Comparison of ENCODE assay signal across 22 mouse cellular contexts in the genomic region with DNA sequence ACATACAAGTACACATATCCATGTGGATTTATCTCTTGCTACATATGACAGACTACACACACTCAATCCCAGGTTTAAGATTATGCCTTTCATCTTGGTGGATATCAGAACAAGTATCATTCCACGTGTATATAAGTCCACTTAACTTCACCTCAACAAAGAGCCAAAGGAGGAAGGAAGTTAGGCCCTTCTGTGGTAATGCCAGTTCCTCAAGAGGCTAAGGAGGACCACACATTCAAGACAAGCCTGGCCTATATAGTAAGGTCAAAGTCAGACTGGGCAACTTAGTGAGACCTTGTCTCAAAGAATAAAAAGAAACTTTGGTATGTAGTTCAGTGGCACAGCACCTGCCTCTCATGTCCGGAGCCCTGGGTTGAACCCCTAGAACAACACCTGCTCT.
"Had no signal": no experiment of that assay in that cellular context is flagged by ENCODE, and none has a peak within 500 bp of the region (broad histone marks: within the 10 kb centered on the region; RNA-seq: fewer than 3 reads in every experiment).

No protein-coding gene starts in this region.

- H3K4me1 ChIP-seq: limb, embryonic 12.5 days; liver, embryonic 12.5 days; liver, embryonic 15.5 days; midbrain, embryonic 12.5 days; midbrain, embryonic 15.5 days; neural tube, embryonic 12.5 days had no signal

- DNase-seq: kidney, adult 2 months; kidney, postnatal 36 days; layer of hippocampus, postnatal 36 days; left cerebral cortex, postnatal 4 days; lung, adult 2 months; retina, postnatal 1 day; right cerebral cortex, postnatal 25 days; spleen, adult 18-20 months; thymus, adult 18-20 months; thymus, postnatal 4 days had no signal

- H3K27ac ChIP-seq: kidney, postnatal 0 days; left cerebral cortex, adult 2 months; limb, embryonic 12.5 days; limb, embryonic 15.5 days; liver, embryonic 12.5 days; liver, embryonic 15.5 days; midbrain, embryonic 12.5 days; midbrain, embryonic 15.5 days; neural tube, embryonic 12.5 days; neural tube, embryonic 15.5 days had no signal

- ATAC-seq: intestine, postnatal 0 days; liver, embryonic 12.5 days; lung, postnatal 0 days; midbrain, embryonic 15.5 days had no signal

- H3K36me3 ChIP-seq: limb, embryonic 12.5 days; limb, embryonic 15.5 days; liver, embryonic 12.5 days; liver, embryonic 15.5 days; midbrain, embryonic 12.5 days; midbrain, embryonic 15.5 days; neural tube, embryonic 12.5 days; neural tube, embryonic 15.5 days had no signal

- H3K4me3 ChIP-seq: left cerebral cortex, adult 2 months; limb, embryonic 12.5 days; limb, embryonic 15.5 days; liver, embryonic 12.5 days; liver, embryonic 15.5 days; midbrain, embryonic 12.5 days; midbrain, embryonic 15.5 days; neural tube, embryonic 12.5 days; neural tube, embryonic 15.5 days had no signal

- H3K4me2 ChIP-seq: limb, embryonic 12.5 days; limb, embryonic 15.5 days; liver, embryonic 12.5 days; liver, embryonic 15.5 days; midbrain, embryonic 12.5 days; midbrain, embryonic 15.5 days; neural tube, embryonic 12.5 days; neural tube, embryonic 15.5 days had no signal

- H3K9me3 ChIP-seq: limb, embryonic 12.5 days; limb, embryonic 15.5 days; liver, embryonic 12.5 days; liver, embryonic 15.5 days; midbrain, embryonic 12.5 days; midbrain, embryonic 15.5 days; neural tube, embryonic 12.5 days; neural tube, embryonic 15.5 days had no signal

- H3K27me3 ChIP-seq: limb, embryonic 12.5 days; limb, embryonic 15.5 days; liver, embryonic 15.5 days; midbrain, embryonic 12.5 days; midbrain, embryonic 15.5 days; neural tube, embryonic 12.5 days; neural tube, embryonic 15.5 days had no signal

- H3K9ac ChIP-seq: limb, embryonic 12.5 days; limb, embryonic 15.5 days; liver, embryonic 12.5 days; liver, embryonic 15.5 days; midbrain, embryonic 12.5 days; midbrain, embryonic 15.5 days; neural tube, embryonic 12.5 days; neural tube, embryonic 15.5 days had no signal
